Mouse (Mus musculus): ENCODE results near the gene Zfp273. TPM values are rescaled to one million over a fixed set of nuclear protein-coding genes. Genes with fewer than 3 reads are reported as not detected.
"Not testable (repeated sequence)": the region's sequence is repeated elsewhere in the genome, so short reads cannot be mapped to it uniquely, and the experiment has no call there.

Zfp273 gene
- polyA plus RNA-seq, 1 experiment from 2014 or later = 8.6 TPM

DNA sequence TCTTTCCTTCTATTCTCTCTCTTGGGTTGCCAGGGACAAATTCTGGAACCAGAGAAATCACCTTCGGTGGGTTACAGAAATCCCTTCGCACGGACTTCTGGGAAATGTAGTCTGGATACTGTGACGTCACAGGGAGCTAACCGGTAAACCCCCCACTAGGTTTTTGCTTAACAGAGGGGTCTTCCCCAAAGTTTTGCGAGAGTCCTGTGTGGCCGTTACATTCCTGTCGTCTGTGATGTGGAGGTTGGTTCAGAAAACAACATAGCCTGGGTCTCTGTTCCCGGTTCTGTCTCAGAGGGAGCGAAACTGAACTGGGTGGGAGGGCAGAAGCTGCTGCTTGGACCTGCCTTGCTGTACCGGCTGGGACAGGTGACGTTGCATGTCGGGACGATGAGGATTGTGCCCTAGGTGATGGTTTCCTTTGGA, 17.4 kb downstream of the Zfp273 start, which contains the start of gene Gm10037:
TSS of gene Gm10037 (plus strand) at position 196 of the 426 bp plus-strand sequence.
- DNase-seq (ENCODE audit: low spot score, missing footprints) (peak; percentile 98), ATAC-seq (ENCODE audit: low FRiP score) (peak; percentile 83)
- H3K4me3 ChIP-seq (ENCODE audit: low read depth, low read length) = peak within 1 kb of the TSS; percentile 44
- H3K4me1 ChIP-seq (ENCODE audit: control insufficient read depth, insufficient read depth, low read length) = 0 out of 2 replicates have a peak, but pooled peaks cover 2% of the 10 kb centered on the region
- peak within 1 kb of the TSS; percentile 65 for H3K9ac ChIP-seq (ENCODE audit: low read length)
- H3K27me3 ChIP-seq (ENCODE audit: control insufficient read depth, insufficient read depth, low read length) = no peaks in the 10 kb centered on the region
- peak within 1 kb of the TSS; percentile 60 for H3K4me2 ChIP-seq
- 4% methylated on average over 14 of the region's 14 CpGs for WGBS
- no peak within 1 kb of the TSS for H3K27ac ChIP-seq (ENCODE audit: low read depth, low read length)
- peaks cover 5% of the 10 kb centered on the region; the same call in 1 of the 2 replicates for H3K36me3 ChIP-seq (ENCODE audit: control insufficient read depth, insufficient read depth, low read length)
- H3K9me3 ChIP-seq (ENCODE audit: control insufficient read depth, low read length) = peaks cover 4% of the 10 kb centered on the region; the same call in 1 of the 2 replicates

DNA sequence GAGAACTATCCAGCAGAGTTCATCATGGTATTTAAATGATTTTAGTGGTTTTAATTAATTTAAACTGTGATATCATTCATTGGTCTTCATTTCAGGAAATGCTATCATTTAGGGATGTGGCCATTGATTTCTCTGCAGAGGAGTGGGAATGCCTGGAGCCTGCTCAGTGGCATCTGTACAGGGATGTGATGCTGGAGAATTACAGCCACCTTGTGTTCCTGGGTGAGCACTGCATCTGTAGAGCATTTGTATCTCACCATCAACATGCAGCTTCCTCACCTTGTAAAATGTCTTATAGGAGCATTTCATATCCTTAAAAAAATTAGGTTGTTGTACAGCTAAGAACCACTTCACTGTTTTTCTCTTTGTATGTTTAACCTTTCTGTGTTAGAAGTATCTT, 19.6 kb downstream of the Zfp273 start:
- not testable (repeated sequence) for DNase-seq (ENCODE audit: low spot score, missing footprints); H3K4me3 ChIP-seq (ENCODE audit: low read depth, low read length); ATAC-seq (ENCODE audit: low FRiP score); H3K27me3 ChIP-seq (ENCODE audit: control insufficient read depth, insufficient read depth, low read length); H3K36me3 ChIP-seq (ENCODE audit: control insufficient read depth, insufficient read depth, low read length); H3K4me2 ChIP-seq; H3K4me1 ChIP-seq (ENCODE audit: control insufficient read depth, insufficient read depth, low read length); H3K9me3 ChIP-seq (ENCODE audit: control insufficient read depth, low read length); H3K27ac ChIP-seq (ENCODE audit: low read depth, low read length); H3K9ac ChIP-seq (ENCODE audit: low read length)

DNA sequence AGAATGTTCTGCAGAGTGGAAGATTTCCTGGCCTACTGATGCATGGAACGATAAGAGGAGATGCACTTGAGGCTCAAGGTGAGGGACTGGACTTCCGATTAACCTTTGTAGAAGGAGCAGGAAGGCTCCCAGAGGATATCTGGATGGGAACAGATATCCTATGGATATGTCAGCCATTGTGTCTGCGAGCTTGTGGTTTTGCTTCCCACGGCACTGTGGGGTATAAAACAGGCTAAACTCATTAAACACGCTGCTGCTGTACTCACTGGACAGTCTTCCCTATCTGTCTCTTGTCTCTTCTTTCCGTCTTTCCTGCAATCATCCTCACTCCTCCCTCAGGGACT, 30.2 kb downstream of the Zfp273 start:
- no peaks in the 10 kb centered on the region for H3K27me3 ChIP-seq (ENCODE audit: control insufficient read depth, insufficient read depth, low read length)
- no peak overlapping the region for H3K27ac ChIP-seq (ENCODE audit: low read depth, low read length)
- peaks cover 3% of the 10 kb centered on the region; the same call in 1 of the 2 replicates for H3K4me1 ChIP-seq (ENCODE audit: control insufficient read depth, insufficient read depth, low read length)
- ATAC-seq (ENCODE audit: low FRiP score) (no peak), DNase-seq (ENCODE audit: low spot score, missing footprints) (peak; percentile 85)
- peak overlapping the region; percentile 42 for H3K4me2 ChIP-seq
- H3K9me3 ChIP-seq (ENCODE audit: control insufficient read depth, low read length) = no peaks in the 10 kb centered on the region
- WGBS = 55% methylated on average over 6 of the region's 6 CpGs
- peak overlapping the region; percentile 27 for H3K4me3 ChIP-seq (ENCODE audit: low read depth, low read length)
- H3K36me3 ChIP-seq (ENCODE audit: control insufficient read depth, insufficient read depth, low read length) = no peaks in the 10 kb centered on the region
- H3K9ac ChIP-seq (ENCODE audit: low read length) = peak overlapping the region; percentile 59

GRCm38 (mm10) chr13:67844119-67844852, 30.7 kb downstream of the Zfp273 start:
- no peak overlapping the region for H3K27ac ChIP-seq (ENCODE audit: low read depth, low read length)
- WGBS = 1% methylated on average over 15 of the region's 19 CpGs
- H3K27me3 ChIP-seq (ENCODE audit: control insufficient read depth, insufficient read depth, low read length) = no peaks in the 10 kb centered on the region
- peak overlapping the region; percentile 59 for H3K9ac ChIP-seq (ENCODE audit: low read length)
- H3K4me3 ChIP-seq (ENCODE audit: low read depth, low read length) = peak overlapping the region; percentile 27
- peak overlapping the region; percentile 42 for H3K4me2 ChIP-seq
- H3K36me3 ChIP-seq (ENCODE audit: control insufficient read depth, insufficient read depth, low read length) = no peaks in the 10 kb centered on the region
- ATAC-seq (ENCODE audit: low FRiP score) = peak; percentile 92
- DNase-seq (ENCODE audit: low spot score, missing footprints) = peak; percentile 96
- H3K9me3 ChIP-seq (ENCODE audit: control insufficient read depth, low read length) = no peaks in the 10 kb centered on the region
- peaks cover 3% of the 10 kb centered on the region; the same call in 1 of the 2 replicates for H3K4me1 ChIP-seq (ENCODE audit: control insufficient read depth, insufficient read depth, low read length)

GRCm38 (mm10) chr13:67844853-67845194, 31.3 kb downstream of the Zfp273 start:
- 17% methylated on average over 8 of the region's 8 CpGs for WGBS
- peaks cover 3% of the 10 kb centered on the region; the same call in 1 of the 2 replicates for H3K4me1 ChIP-seq (ENCODE audit: control insufficient read depth, insufficient read depth, low read length)
- peak; percentile 92 for DNase-seq (ENCODE audit: low spot score, missing footprints)
- H3K4me2 ChIP-seq = peak overlapping the region; percentile 42
- no peaks in the 10 kb centered on the region for H3K9me3 ChIP-seq (ENCODE audit: control insufficient read depth, low read length)
- H3K36me3 ChIP-seq (ENCODE audit: control insufficient read depth, insufficient read depth, low read length) = no peaks in the 10 kb centered on the region
- no peaks in the 10 kb centered on the region for H3K27me3 ChIP-seq (ENCODE audit: control insufficient read depth, insufficient read depth, low read length)
- 0 out of 2 replicates have a peak overlapping the region, but pooled peaks have one; percentile 16 for H3K9ac ChIP-seq (ENCODE audit: low read length)
- H3K27ac ChIP-seq (ENCODE audit: low read depth, low read length) = no peak overlapping the region
- H3K4me3 ChIP-seq (ENCODE audit: low read depth, low read length) = peak overlapping the region; percentile 27
- peak; percentile 66; the same call in 1 of the 2 replicates for ATAC-seq (ENCODE audit: low FRiP score)

DNA sequence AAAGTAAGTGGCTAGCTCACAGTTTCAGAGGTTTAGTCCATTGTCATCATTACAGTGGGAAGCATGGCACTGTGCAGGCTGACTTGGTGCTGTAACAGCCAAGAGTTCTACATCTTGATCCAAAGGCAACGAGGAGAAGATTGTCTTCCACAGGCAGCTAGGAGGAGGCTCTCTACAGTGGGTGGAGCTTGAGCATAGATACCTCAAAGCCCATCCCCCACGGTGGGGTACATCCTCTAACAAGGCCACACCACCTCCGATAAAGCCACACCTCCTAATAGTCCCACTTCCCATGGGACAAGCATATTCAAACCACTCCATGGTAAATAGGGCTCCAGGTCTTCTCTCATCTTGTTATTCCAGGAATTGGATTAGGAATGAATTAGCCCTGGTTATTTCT, 36.8 kb downstream of the Zfp273 start:
- no peak overlapping the region for H3K4me2 ChIP-seq
- no peak for DNase-seq (ENCODE audit: low spot score, missing footprints)
- H3K36me3 ChIP-seq (ENCODE audit: control insufficient read depth, insufficient read depth, low read length) = no peaks in the 10 kb centered on the region
- H3K4me3 ChIP-seq (ENCODE audit: low read depth, low read length) = no peak overlapping the region
- H3K27me3 ChIP-seq (ENCODE audit: control insufficient read depth, insufficient read depth, low read length) = no peaks in the 10 kb centered on the region
- H3K27ac ChIP-seq (ENCODE audit: low read depth, low read length) = no peak overlapping the region
- WGBS = 83% methylated on average over 3 of the region's 3 CpGs
- H3K9ac ChIP-seq (ENCODE audit: low read length) = no peak overlapping the region
- H3K4me1 ChIP-seq (ENCODE audit: control insufficient read depth, insufficient read depth, low read length) = no peaks in the 10 kb centered on the region
- H3K9me3 ChIP-seq (ENCODE audit: control insufficient read depth, low read length) = no peaks in the 10 kb centered on the region
- no peak for ATAC-seq (ENCODE audit: low FRiP score)

DNA sequence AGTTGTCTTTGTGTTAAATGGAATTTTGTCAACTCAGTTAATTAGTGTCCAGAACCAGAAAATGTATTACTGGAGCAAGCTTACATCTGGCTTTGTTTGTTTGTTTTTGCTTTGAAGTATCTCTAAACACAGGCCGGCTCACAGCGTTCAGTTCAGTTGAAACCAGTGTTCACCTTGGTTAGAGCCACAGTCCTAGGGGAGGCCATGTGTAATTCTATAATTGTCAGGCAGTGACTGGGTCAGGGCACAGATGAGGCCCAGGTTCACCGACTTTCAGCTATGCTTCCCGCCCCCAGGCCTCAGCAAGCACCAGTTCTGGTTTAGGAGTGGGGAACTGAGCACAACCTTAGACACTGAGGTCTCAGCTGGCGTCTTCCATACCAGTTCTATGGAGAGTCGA, 39.6 kb downstream of the Zfp273 start:
- ATAC-seq (ENCODE audit: low FRiP score) = no peak
- H3K27ac ChIP-seq (ENCODE audit: low read depth, low read length) = no peak overlapping the region
- H3K9me3 ChIP-seq (ENCODE audit: control insufficient read depth, low read length) = no peaks in the 10 kb centered on the region
- no peak overlapping the region for H3K4me3 ChIP-seq (ENCODE audit: low read depth, low read length)
- H3K36me3 ChIP-seq (ENCODE audit: control insufficient read depth, insufficient read depth, low read length) = no peaks in the 10 kb centered on the region
- no peaks in the 10 kb centered on the region for H3K4me1 ChIP-seq (ENCODE audit: control insufficient read depth, insufficient read depth, low read length)
- H3K9ac ChIP-seq (ENCODE audit: low read length) = no peak overlapping the region
- DNase-seq (ENCODE audit: low spot score, missing footprints) = no peak
- WGBS = 81% methylated on average over 6 of the region's 6 CpGs
- H3K27me3 ChIP-seq (ENCODE audit: control insufficient read depth, insufficient read depth, low read length) = no peaks in the 10 kb centered on the region
- H3K4me2 ChIP-seq = no peak overlapping the region

DNA sequence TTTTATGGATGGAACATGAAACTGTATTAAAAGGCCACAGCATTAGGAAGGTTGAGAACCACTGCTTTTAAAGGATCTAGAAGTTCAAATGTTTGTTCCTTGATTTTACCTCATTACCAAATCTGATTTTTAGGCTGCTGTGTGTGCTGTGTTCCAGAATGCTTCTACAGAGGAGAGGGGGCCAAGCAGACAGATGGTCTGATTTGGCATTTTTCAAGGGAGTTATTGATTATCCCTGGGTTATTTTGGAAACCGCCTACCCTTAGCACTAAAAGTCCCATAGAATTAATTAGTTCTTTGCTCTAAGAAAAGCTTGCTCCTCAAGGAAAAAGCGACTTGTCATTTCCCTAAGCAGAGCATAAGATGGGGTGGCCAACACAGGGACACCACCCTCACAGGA, 40.4 kb downstream of the Zfp273 start:
- H3K27ac ChIP-seq (ENCODE audit: low read depth, low read length) = no peak overlapping the region
- WGBS = 88% methylated on average over 2 of the region's 2 CpGs
- H3K4me3 ChIP-seq (ENCODE audit: low read depth, low read length) = no peak overlapping the region
- no peaks in the 10 kb centered on the region for H3K27me3 ChIP-seq (ENCODE audit: control insufficient read depth, insufficient read depth, low read length)
- H3K9ac ChIP-seq (ENCODE audit: low read length) = no peak overlapping the region
- no peaks in the 10 kb centered on the region for H3K36me3 ChIP-seq (ENCODE audit: control insufficient read depth, insufficient read depth, low read length)
- ATAC-seq (ENCODE audit: low FRiP score) (no peak), DNase-seq (ENCODE audit: low spot score, missing footprints) (no peak)
- H3K9me3 ChIP-seq (ENCODE audit: control insufficient read depth, low read length) = no peaks in the 10 kb centered on the region
- H3K4me2 ChIP-seq = no peak overlapping the region
- H3K4me1 ChIP-seq (ENCODE audit: control insufficient read depth, insufficient read depth, low read length) = no peaks in the 10 kb centered on the region

- DNase-seq (ENCODE audit: low spot score, missing footprints) (no peak), ATAC-seq (ENCODE audit: low FRiP score) (no peak)
- Histone ChIP-seq H3K4me2 (no peak overlapping the region), H3K4me1 (ENCODE audit: control insufficient read depth, insufficient read depth, low read length) (no peaks in the 10 kb centered on the region), H3K36me3 (ENCODE audit: control insufficient read depth, insufficient read depth, low read length) (no peaks in the 10 kb centered on the region), H3K9ac (ENCODE audit: low read length) (no peak overlapping the region), H3K9me3 (ENCODE audit: control insufficient read depth, low read length) (no peaks in the 10 kb centered on the region), H3K4me3 (ENCODE audit: low read depth, low read length) (no peak overlapping the region), H3K27ac (ENCODE audit: low read depth, low read length) (no peak overlapping the region), H3K27me3 (ENCODE audit: control insufficient read depth, insufficient read depth, low read length) (no peaks in the 10 kb centered on the region)
- 21% methylated on average over 1 of the region's 1 CpGs for WGBS
These were observed 43.8 kb downstream of the Zfp273 start for GRCm38 (mm10) chr13:67857317-67857716.
